Mouse (Mus musculus) right cerebral cortex, adult 18-20 months (tissue): ENCODE measurements around the gene Scgb1a1.
A peak's percentile ranks its signal among the peaks of the same experiment; 100 is the strongest.
"Not testable (repeated sequence)": the region's sequence is repeated elsewhere in the genome, so short reads cannot be mapped to it uniquely, and the experiment has no call there.

Source experiments
- DNase-seq: peaks from one replicate; pipeline ENCODE4 v3.0.0; 2022; ENCODE audit warnings: mixed read lengths

Scgb1a1 gene

GRCm38 (mm10) chr19:9087821-9088220 is at the start of gene Scgb1a1:
Scgb1a1 (minus strand) TSS chr19:9087958.
- no peak for DNase-seq

- DNase-seq = no peak
Measured at GRCm38 (mm10) chr19:9137159-9137558, 49.4 kb upstream of the Scgb1a1 start.

GRCm38 (mm10) chr19:9135512-9136331 is 48.0 kb upstream of the Scgb1a1 start, which contains the start of gene Asrgl1:
Asrgl1 (minus strand) TSS chr19:9135636.
- peak; percentile 94 for DNase-seq

GRCm38 (mm10) chr19:9134746-9135511 is 47.2 kb upstream of the Scgb1a1 start:
- DNase-seq = peak; percentile 33

DNA sequence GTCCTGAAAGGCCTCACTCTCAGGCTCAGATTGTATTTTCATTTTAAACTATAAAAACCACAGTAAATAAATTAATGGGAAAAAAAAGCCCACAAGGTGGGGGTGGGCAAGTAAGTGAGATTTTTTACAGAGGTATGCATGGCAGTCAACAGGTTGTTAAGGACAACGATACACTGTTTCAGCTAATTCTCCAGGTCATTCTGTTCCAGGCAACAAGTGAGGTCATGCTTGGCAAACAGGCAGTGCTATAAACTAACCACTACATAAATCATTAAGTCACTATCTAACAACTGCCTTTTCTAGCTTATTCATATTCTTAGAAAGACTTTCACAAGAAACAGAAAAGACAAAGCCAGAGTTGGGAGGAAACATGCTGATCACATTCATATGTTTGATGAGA is 42.2 kb upstream of the Scgb1a1 start:
- DNase-seq = no peak

DNA sequence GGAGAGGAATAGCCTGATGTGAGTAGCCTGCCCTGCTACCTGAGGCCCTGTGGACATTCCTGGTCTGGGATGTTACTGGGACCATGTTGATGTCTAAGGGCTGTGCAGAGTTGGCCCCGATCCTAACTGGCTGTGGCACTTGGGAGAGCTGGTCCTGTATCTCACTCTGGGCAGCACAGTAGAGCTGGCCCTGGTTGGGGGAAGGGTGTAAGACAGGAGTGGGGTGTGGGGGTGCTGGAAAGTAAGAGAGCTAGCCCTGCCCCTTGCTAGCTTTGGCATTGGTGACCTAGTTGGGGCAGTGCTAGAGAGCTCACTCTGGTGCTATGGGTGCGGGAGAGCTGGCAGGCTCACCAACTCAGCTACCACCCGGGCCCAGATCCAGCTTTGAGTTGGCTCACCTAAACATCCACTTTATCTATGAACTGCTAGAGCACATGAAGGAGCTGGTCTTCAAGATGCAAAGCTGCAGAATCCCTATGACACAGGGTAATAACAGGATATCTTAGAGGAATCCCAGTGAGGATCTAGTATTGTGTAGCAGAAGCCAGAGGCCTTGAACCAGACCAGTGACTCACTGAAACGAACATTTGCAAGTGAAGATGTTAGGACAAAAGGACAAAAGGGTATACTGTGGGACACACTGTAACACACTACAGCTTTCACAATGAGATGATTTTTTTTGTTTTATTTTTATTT is 40.9 kb upstream of the Scgb1a1 start:
- DNase-seq = no peak

GRCm38 (mm10) chr19:9123986-9124385 is 36.2 kb upstream of the Scgb1a1 start:
- not testable (repeated sequence) for DNase-seq

- DNase-seq = no peak
Measured at GRCm38 (mm10) chr19:9122390-9122789, 34.6 kb upstream of the Scgb1a1 start.

DNA sequence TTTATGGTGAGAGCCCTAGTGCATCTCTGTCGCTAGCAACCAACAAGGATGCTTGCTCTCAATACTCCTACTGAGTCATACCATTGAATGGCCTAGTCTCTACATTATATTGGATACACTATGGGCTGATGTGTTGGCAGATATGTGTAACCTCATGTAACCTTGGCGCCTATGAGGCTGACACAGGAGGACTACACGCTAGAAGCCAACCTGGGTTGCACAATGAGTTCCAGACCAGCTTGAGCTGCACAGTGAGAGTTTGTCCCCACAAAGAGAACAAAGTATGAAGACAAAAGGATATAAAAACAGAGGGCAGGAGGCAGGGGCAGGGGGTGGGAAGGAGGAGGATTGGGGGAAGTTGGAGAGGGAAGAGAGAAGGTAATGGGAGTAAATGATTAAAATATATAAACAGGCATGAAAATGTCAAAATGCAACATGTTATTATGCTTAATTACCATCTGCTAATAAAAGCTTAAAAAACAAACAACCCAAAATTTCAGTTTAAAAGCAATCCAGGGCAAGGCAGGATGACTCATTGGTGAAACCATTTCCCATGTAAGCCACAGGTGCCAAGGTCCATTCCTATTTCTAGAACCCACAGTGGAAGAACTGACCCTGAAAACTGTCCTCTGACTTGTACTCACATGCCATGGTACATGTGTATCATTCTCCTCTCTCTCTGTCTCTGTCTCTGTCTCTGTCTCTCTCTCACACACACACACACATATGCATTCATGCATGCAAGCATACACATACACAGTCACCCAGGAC is 32.1 kb upstream of the Scgb1a1 start:
- DNase-seq = no peak

- no peak for DNase-seq
Measured at GRCm38 (mm10) chr19:9117275-9117674, 29.5 kb upstream of the Scgb1a1 start.

- no peak for DNase-seq
Measured at GRCm38 (mm10) chr19:9116268-9116667, 28.5 kb upstream of the Scgb1a1 start.

DNA sequence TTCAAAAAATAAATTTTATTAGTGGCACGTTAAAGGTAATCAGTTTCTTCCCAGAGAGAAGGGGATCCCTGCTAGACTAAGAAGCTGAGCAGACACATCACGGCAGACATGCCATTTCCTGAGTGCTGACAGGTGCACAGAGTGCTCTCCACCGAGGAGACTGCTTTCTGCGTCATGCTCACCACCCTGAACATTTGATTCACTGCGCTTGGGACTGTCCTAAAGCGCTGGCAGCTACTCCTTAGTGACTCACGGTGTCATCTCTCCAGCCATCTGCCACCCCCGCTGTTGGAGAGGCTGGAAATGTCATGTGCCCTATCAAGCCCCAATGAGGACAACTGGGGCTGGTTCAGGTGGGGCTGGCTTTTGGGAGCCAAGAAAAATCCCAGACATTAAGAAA is 24.3 kb upstream of the Scgb1a1 start:
- no peak for DNase-seq

DNA sequence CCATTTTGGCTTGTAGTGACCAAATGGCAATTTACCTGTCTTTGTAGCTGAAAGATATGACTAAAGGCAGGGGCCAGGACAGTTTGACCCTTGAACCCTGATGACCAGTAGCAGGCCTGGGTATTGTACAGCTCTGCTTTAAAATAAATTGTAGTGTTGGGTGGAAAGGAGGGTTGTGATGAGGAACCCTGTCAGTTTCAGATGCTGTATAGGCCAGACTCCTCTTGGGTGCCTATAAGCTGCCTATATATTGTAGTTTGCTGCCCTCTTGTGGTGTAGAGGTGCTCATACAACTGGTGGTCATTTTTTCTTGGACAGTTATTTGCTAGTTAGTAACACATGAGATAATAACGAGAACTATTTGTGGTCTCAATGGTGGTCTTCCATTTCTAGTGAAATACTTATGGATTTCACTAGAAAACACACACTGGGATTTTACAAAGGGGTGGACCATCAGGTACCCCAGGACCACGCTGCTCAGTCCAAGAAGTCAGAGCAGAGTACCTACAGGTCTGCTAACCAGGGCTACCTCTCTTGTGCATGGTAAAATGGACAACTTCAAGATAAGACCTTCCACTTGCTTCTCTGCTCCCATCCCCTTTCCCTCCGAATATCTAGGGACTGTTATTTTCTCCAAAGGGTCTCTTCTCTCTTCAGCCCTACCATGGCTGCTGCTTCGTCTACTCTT is 22.6 kb upstream of the Scgb1a1 start:
- DNase-seq = no peak

- no peak for DNase-seq
Measured at GRCm38 (mm10) chr19:9108536-9108935, 20.8 kb upstream of the Scgb1a1 start.

DNA sequence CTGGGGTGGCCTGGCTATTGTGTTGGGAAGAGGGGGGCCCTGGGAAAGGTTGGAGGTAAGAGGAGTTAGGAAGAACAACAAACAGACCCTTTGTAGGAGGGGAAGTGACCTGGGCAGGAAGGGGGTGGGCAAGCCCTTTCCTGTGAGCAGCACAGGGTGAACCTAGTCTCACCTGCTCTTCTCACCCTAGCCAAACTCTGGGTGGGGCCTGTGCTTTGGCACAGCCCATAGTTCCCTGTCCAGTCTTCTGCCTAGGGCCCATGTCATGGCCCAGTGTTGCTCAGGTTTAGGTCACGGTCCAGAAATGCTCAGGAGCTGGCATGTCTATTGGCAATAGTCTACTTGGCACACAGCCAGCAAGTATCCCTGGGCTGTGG is 19.6 kb upstream of the Scgb1a1 start:
- DNase-seq = no peak

- no peak for DNase-seq
Measured at GRCm38 (mm10) chr19:9106751-9107378, 19.1 kb upstream of the Scgb1a1 start.

DNA sequence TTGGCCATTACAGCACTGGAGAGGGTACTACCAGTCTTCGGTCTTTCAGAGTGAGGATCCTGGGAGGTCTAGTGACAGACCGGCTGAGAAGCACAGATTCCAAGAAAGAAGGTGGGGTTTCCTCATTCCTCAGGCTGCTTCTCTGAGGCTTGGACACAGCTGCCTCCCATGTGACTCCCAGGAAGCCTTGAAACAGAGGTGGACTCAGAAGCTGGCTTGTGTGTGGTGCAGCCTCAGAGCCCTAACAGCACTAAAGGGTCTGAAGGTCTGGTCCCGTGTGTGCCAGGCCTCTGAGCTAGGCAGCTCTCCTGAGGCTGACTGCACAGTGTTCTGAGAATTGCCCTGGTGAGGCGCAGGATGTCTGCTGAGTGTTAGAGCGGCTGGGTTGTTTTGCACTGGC is 18.3 kb upstream of the Scgb1a1 start:
- no peak for DNase-seq

DNA sequence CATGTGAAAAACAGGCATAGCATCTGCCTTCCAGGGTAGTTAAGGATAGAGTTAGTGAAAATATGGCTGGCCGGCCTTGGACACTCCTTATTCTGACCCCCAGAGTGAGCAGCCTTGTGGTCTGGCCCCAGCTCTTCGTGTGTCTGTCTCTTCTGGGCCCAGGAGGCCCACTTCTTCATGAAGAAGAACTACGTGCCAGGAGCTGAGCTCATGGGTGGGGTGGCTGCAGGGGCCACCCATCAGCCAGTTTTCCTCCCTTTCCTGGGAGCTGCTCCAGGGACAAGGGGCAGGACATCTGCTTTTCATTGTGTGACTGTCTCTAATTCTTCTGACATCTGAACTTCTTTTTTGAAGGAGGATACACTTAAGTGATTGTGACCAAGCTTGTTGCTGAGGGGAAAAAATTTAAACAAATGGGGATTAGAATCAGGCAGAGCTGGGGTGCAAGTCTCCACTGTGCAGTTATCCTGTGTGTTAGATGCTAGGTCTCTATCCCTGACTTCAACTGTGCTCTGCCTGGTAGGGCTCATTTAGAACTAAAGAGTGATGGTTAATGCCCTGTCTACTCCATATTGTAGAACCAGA is 17.4 kb upstream of the Scgb1a1 start:
- DNase-seq = no peak

GRCm38 (mm10) chr19:9103986-9104385 is 16.2 kb upstream of the Scgb1a1 start:
- DNase-seq = no peak

DNA sequence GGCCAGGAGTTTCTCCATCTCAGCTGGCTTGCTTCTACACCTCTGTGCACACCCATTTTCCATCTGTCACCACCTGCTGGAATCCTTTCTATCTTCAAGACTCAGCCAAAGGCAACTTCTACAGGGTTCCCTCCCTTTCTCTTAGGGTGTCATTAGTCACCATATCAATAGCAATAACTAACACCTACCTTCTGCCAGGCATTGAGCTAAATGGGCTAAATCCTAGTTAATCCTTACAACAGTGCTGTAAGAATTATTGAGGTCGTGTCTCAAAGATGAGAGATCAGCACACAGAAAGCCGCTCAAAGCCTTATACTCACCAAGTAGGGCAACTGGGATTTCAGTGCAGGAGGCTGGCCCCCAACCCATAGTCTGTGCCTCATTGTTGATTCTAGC is 13.3 kb upstream of the Scgb1a1 start:
- no peak for DNase-seq
